Mouse (Mus musculus) left cerebral cortex, adult 8-10 months (tissue): ENCODE measurements around the gene Egln1. TPM values are rescaled to one million over a fixed set of nuclear protein-coding genes. Genes with fewer than 3 reads are reported as not detected.

Experiments used
- DNase-seq, 2 experiments: peaks; one replicate each; pipeline ENCODE4 v3.0.0; 2022; ENCODE audit warnings: low spot score in 2 of 2
- total RNA-seq, 4 experiments: library from RNA; stranded (reverse); gene quantifications; 2 replicates each; pipeline ENCODE4 v1.2.4; 2022

The Egln1 gene
- total RNA-seq, 4 experiments from 2014 or later = 58.3 to 63.5 (median 62.1) TPM

GRCm38 (mm10) chr8:124860188-124860587 is 88.9 kb downstream of the Egln1 start:
- no peak for DNase-seq

GRCm38 (mm10) chr8:124859466-124859865 is 89.7 kb downstream of the Egln1 start:
- DNase-seq = no peak

Other genes with a start within 250 kb of the Egln1 start
- 10 to 100 TPM; 38.5 to 42.9 (median 39.3) TPM for gene Ttc13, start 227.3 kb downstream of the Egln1 start, total RNA-seq
- gene Arv1, start 227.2 kb downstream of the Egln1 start, total RNA-seq = 10 to 100 TPM; 11.4 to 13.0 (median 11.6) TPM
- 1 to 10 TPM in 2 of 4 experiments, under 1 TPM in 2; 0.28 to 1.6 (median 0.83) TPM for gene Fam89a, start 197.5 kb downstream of the Egln1 start, total RNA-seq
- gene Trim67, start 156.2 kb downstream of the Egln1 start, total RNA-seq = 1 to 10 TPM; 2.2 to 2.3 (median 2.2) TPM
- gene Gnpat, start 86.3 kb downstream of the Egln1 start, total RNA-seq = 10 to 100 TPM; 55.0 to 63.7 (median 58.4) TPM
- gene 2810004N23Rik, start 86.2 kb downstream of the Egln1 start, total RNA-seq = 10 to 100 TPM; 17.7 to 20.5 (median 19.6) TPM
- gene Exoc8, start 51.6 kb downstream of the Egln1 start, total RNA-seq = 10 to 100 TPM; 33.0 to 33.4 (median 33.2) TPM
- 10 to 100 TPM; 13.9 to 15.9 (median 15.6) TPM for gene Sprtn, start 51.4 kb downstream of the Egln1 start, total RNA-seq
- gene Tsnax, start 63.7 kb upstream of the Egln1 start, total RNA-seq = 100 to 1,000 TPM; 160 to 172 (median 167) TPM
- 1 to 10 TPM; 1.1 to 2.5 (median 1.9) TPM for gene Disc1, start 104.9 kb upstream of the Egln1 start, total RNA-seq